Mouse (Mus musculus): ENCODE results near the gene Prok1.

- TF ChIP-seq POLR2A (IDR thresholded peaks at IDR 0.05; ENCODE audit: borderline replicate concordance, extremely low read depth, insufficient read depth, insufficient read length, poor library complexity, severe bottlenecking): no peak
- no peak for TF ChIP-seq CTCF (IDR thresholded peaks at IDR 0.05; ENCODE audit: borderline replicate concordance, extremely low read depth, insufficient read depth, insufficient read length)
Observed at GRCm38 (mm10) chr3:107187022-107187421, 52.5 kb downstream of the Prok1 start.

All from brain, embryonic 14.5 days (tissue).